Mouse (Mus musculus) ES-Bruce4 (cell line): Measurements from ENCODE around the gene Kptn. TPM values are rescaled to one million over a fixed set of nuclear protein-coding genes. Genes with fewer than 3 reads are reported as not detected.

Experiments used
- H3K27ac ChIP-seq: 2 replicates; pipeline ENCODE4 v1.5.1; 2012; ENCODE audit warnings: low read length, inconsistent platforms; ENCODE audit not compliant: insufficient read depth
- H3K27me3 ChIP-seq: 2 replicates; pipeline ENCODE4 v1.6.1; 2012; ENCODE audit warnings: mild to moderate bottlenecking, low read length, inconsistent platforms; ENCODE audit not compliant: control insufficient read depth, poor library complexity, insufficient read depth, severe bottlenecking
- H3K36me3 ChIP-seq: 2 replicates; pipeline ENCODE4 v1.6.1; 2012; ENCODE audit warnings: inconsistent platforms, mild to moderate bottlenecking, low read length, moderate library complexity; ENCODE audit not compliant: control insufficient read depth, poor library complexity, insufficient read depth, severe bottlenecking
- H3K4me1 ChIP-seq: one replicate; pipeline ENCODE4 v1.8.1; 2011; ENCODE audit warnings: low read length; ENCODE audit not compliant: control insufficient read depth, insufficient read depth
- H3K4me3 ChIP-seq: 2 replicates; pipeline ENCODE4 v1.5.1; 2011; ENCODE audit warnings: low read depth, mild to moderate bottlenecking, low read length
- H3K9ac ChIP-seq: 2 replicates; pipeline ENCODE4 v1.6.1; 2012; ENCODE audit warnings: low read depth, mild to moderate bottlenecking, inconsistent platforms; ENCODE audit not compliant: poor library complexity, severe bottlenecking
- H3K9me3 ChIP-seq: replicated peaks from 2 replicates; pipeline ENCODE4 v1.6.1; 2012; ENCODE audit warnings: mild to moderate bottlenecking, low read length, inconsistent platforms; ENCODE audit not compliant: control insufficient read depth, poor library complexity, insufficient read depth, severe bottlenecking
- CTCF ChIP-seq: IDR thresholded peaks from one replicate; pipeline ENCODE4 v1.8.1; 2011; ENCODE audit warnings: low read depth, low read length
- EP300 ChIP-seq: IDR thresholded peaks from 2 replicates; pipeline ENCODE4 v1.6.1; 2011; ENCODE audit warnings: low read depth, low read length; ENCODE audit not compliant: insufficient read depth
- POLR2A ChIP-seq: IDR thresholded peaks from one replicate; pipeline ENCODE4 v1.8.1; 2011; ENCODE audit warnings: low read length; ENCODE audit not compliant: insufficient read depth
- polyA plus RNA-seq: library from polyadenylated mRNA; stranded (reverse); fragments of >200 nt; gene quantifications from 2 replicates; pipeline ENCODE4 v1.2.4, GENCODE M21; 2011; ENCODE audit warnings: low read depth; ENCODE audit not compliant: missing spikeins, insufficient read depth, insufficient read length

The Kptn gene
- polyA plus RNA-seq, 1 experiment, result 8.5 TPM

DNA sequence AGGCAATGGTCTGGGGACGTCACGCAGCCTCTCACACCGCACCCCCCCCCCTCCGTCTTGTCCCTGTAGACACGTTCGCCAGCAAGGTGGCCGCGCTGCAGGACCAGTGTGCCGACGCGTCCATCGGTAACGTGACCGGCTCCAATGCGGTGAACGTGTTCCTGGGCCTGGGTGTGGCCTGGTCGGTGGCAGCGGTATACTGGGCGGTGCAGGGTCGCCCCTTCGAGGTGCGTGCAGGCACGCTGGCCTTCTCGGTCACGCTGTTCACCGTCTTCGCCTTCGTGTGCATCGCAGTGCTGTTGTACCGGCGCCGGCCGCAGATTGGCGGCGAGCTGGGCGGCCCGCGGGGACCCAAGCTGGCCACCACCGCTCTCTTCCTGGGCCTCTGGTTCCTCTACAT lies 39.0 kb downstream of the Kptn start:
- TF ChIP-seq POLR2A, result no peak
- TF ChIP-seq CTCF, result no peak
- no peak for TF ChIP-seq EP300
- 0 out of 2 replicates have a peak overlapping the region, but pooled peaks have one; percentile 3 for H3K9ac ChIP-seq
- no peaks in the 10 kb centered on the region for H3K27me3 ChIP-seq
- H3K27ac ChIP-seq, result no peak overlapping the region
- no peaks in the 10 kb centered on the region for H3K4me1 ChIP-seq
- no peaks in the 10 kb centered on the region for H3K36me3 ChIP-seq
- H3K9me3 ChIP-seq, result no peaks in the 10 kb centered on the region
- H3K4me3 ChIP-seq, result peak overlapping the region; percentile 42

DNA sequence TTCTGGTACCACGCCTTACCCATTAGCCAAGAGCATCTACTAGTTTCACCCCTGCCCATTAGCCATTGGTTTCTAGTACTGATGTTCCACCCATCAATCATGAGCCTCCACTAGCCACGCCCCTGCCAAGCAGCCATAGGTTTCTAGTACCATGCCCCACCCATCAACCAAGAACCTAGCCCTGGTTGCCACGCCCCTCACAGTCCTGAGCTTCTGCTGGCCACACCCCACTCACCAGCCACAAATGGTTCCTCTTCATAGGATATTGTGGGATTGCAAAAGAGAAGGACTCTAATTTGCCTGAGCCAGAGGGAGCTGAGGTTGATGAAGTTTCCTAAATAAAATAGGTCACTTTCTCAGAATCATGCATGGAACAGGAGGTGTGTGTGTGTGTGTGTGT lies 41.0 kb downstream of the Kptn start:
- Histone ChIP-seq H3K4me1 (no peaks in the 10 kb centered on the region), H3K27me3 (no peaks in the 10 kb centered on the region)
- no peak for TF ChIP-seq EP300
- no peak for TF ChIP-seq CTCF
- TF ChIP-seq POLR2A, result no peak

DNA sequence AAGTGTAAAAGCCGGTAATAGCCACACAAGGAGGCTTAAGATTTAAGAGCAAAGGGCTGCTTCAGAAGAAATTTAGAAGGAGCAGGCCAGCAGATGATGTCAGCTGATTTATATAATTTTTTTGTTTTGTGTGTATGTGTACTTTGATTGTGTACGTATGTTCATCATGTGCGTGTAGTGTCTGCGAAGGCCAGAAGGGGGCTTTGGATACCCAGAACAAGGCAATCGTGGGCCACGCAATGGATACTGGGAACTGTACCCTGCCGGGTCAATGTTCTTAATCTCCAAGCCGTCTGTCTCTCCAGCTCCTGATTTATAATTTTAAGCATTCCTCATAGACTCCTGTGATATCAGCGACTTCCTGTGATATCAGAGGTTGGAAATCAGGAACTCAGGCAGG lies 41.6 kb downstream of the Kptn start:
- H3K4me3 ChIP-seq, result no peak overlapping the region
- H3K27ac ChIP-seq, result no peak overlapping the region
- TF ChIP-seq POLR2A, result no peak
- TF ChIP-seq CTCF, result no peak
- TF ChIP-seq EP300, result no peak
- no peaks in the 10 kb centered on the region for H3K4me1 ChIP-seq
- no peak overlapping the region for H3K9ac ChIP-seq
- no peaks in the 10 kb centered on the region for H3K27me3 ChIP-seq
- H3K9me3 ChIP-seq, result no peaks in the 10 kb centered on the region
- H3K36me3 ChIP-seq, result no peaks in the 10 kb centered on the region

More for the DNA sequence above, 41.0 kb downstream of the Kptn start:
- no peak overlapping the region for H3K4me3 ChIP-seq
- H3K27ac ChIP-seq, result no peak overlapping the region
- no peaks in the 10 kb centered on the region for H3K9me3 ChIP-seq
- H3K9ac ChIP-seq, result no peak overlapping the region
- H3K36me3 ChIP-seq, result no peaks in the 10 kb centered on the region

DNA sequence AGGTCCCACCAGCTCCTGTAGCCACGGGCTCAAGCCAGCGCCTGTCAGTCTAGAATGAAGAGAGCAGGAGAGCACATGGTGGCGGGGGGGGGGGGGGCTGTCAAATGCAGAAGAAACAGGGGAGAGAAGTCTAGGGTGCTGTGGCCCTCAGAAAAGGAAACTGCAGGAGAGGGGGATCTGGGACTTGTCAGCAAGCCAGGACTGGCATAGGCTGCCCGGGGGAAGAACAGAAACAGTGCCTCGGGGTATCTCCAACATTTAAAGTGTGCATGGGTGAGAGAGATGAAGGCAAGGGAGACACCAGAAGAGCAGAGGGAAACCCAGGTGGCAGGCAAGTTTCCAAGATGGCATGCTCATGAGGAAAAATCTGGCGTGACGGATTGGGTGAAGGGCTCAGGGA lies 42.3 kb downstream of the Kptn start:
- Histone ChIP-seq H3K27ac (no peak overlapping the region), H3K4me1 (no peaks in the 10 kb centered on the region), H3K9ac (no peak overlapping the region), H3K9me3 (no peaks in the 10 kb centered on the region), H3K36me3 (no peaks in the 10 kb centered on the region), H3K27me3 (no peaks in the 10 kb centered on the region), H3K4me3 (no peak overlapping the region)
- TF ChIP-seq EP300, result no peak
- TF ChIP-seq POLR2A, result no peak
- no peak for TF ChIP-seq CTCF

DNA sequence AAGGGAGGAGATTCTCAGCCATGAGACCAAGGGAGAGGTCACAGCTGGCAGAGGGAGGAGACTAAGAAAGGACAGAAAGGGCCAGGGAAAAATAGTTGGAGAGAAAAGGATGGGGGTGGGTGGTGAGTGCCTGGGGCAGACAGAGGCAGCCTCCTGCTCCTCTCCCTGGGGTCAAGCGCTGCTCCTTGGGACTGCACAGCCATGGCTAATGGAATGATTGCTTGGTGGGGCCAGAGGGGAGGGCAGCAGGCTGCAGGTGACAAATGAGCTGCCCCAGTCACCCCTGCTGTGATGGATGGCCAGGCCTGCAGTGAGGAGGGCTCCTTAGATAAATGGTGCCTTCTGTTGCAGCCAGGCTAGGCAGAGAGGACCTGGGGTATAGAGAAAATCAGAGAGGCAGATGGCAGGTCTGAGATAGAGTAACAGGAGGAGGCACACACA lies 52.5 kb downstream of the Kptn start:
- H3K36me3 ChIP-seq, result no peaks in the 10 kb centered on the region
- H3K27me3 ChIP-seq, result peaks cover 3% of the 10 kb centered on the region; the same call in 1 of the 2 replicates
- no peaks in the 10 kb centered on the region for H3K4me1 ChIP-seq
- TF ChIP-seq EP300, result no peak
- no peaks in the 10 kb centered on the region for H3K9me3 ChIP-seq
- no peak overlapping the region for H3K9ac ChIP-seq
- H3K27ac ChIP-seq, result no peak overlapping the region
- H3K4me3 ChIP-seq, result no peak overlapping the region

DNA sequence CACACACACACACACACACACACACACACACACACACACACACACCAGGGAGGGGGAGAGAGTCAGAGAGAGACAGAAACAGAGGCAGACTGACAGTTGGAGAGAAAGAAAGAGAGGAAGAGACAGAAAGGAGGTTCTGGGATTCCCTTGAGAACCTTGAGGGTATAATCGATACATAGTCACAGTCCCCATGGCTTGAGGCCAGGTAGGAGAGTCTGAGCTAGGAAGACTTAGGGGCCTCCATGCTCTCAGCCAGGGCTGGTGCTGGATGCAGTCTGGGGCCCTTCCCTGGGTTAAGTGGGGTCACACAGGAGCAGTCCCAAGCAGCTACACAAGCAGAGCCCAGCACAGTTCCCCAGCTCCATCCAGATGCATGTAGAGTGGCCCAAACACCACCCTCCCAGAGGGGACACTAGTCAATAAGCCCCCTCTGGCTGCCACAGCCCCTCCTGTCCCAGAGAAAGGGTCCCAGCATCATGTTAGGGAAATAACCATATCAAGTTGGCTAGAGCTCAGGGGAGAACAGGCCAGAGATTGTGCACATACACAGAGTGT lies 53.0 kb downstream of the Kptn start:
- Histone ChIP-seq H3K4me3 (no peak overlapping the region), H3K9ac (no peak overlapping the region), H3K36me3 (no peaks in the 10 kb centered on the region), H3K27ac (no peak overlapping the region), H3K9me3 (no peaks in the 10 kb centered on the region), H3K4me1 (no peaks in the 10 kb centered on the region), H3K27me3 (peaks cover 3% of the 10 kb centered on the region; the same call in 1 of the 2 replicates)
- TF ChIP-seq POLR2A, result no peak
- TF ChIP-seq EP300, result no peak
- no peak for TF ChIP-seq CTCF
